Mouse (Mus musculus): ENCODE data around the gene Prtg.

Prtg gene

GRCm38 (mm10) chr9:72833992-72834696, 27.5 kb downstream of the Prtg start:
- DNase-seq (ENCODE audit: low read depth, low spot score) = no peak
- H3K36me3 ChIP-seq (ENCODE audit: control insufficient read depth, insufficient read depth, low read length, poor library complexity, severe bottlenecking) = no peaks in the 10 kb centered on the region

GRCm38 (mm10) chr9:72835007-72835406, 28.3 kb downstream of the Prtg start:
- no peaks in the 10 kb centered on the region for H3K27me3 ChIP-seq (ENCODE audit: control insufficient read depth, insufficient read depth, low read length, poor library complexity, severe bottlenecking)
- DNase-seq (ENCODE audit: low read depth, low spot score) = no peak
- H3K36me3 ChIP-seq (ENCODE audit: control insufficient read depth, insufficient read depth, low read length, poor library complexity, severe bottlenecking) = no peaks in the 10 kb centered on the region

More at GRCm38 (mm10) chr9:72833992-72834696, 27.5 kb downstream of the Prtg start:
- H3K27me3 ChIP-seq (ENCODE audit: control insufficient read depth, insufficient read depth, low read length, poor library complexity, severe bottlenecking) = no peaks in the 10 kb centered on the region

- no peaks in the 10 kb centered on the region for H3K27me3 ChIP-seq (ENCODE audit: control insufficient read depth, insufficient read depth, low read length, poor library complexity, severe bottlenecking)
- DNase-seq (ENCODE audit: low read depth, low spot score) = no peak
- no peaks in the 10 kb centered on the region for H3K36me3 ChIP-seq (ENCODE audit: control insufficient read depth, insufficient read depth, low read length, poor library complexity, severe bottlenecking)
Observed at GRCm38 (mm10) chr9:72836708-72837495, 30.2 kb downstream of the Prtg start.

DNA sequence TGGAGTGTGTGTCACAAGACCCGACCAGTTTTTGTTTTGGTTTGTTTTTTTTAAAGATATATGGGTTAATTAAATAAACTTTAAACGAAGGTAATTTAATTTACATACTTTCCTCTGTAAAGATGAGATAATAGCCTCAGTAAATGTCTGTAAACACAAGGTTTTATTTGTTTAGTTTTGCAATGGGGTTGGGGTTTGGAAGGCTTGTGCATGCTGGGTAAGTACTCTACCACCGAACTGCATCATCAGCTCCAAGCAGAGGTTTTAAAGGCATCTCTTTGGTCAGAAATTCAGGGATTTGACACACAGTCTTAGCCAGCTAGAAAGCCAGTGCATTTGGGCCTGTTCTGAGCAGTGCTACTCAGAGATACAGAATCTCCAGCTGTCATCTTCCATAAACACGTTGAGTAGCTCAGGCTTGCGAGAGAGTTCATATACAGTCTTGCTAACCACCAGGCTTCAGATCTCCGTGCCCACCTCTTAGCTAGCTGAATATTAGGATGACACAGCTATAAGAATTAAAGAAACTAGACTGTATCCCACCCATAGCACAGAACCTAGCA, 31.0 kb downstream of the Prtg start:
- H3K36me3 ChIP-seq (ENCODE audit: control insufficient read depth, insufficient read depth, low read length, poor library complexity, severe bottlenecking) = no peaks in the 10 kb centered on the region
- DNase-seq (ENCODE audit: low read depth, low spot score) = no peak
- H3K27me3 ChIP-seq (ENCODE audit: control insufficient read depth, insufficient read depth, low read length, poor library complexity, severe bottlenecking) = no peaks in the 10 kb centered on the region

GRCm38 (mm10) chr9:72838256-72838655, 31.6 kb downstream of the Prtg start:
- Histone ChIP-seq H3K27me3 (ENCODE audit: control insufficient read depth, insufficient read depth, low read length, poor library complexity, severe bottlenecking) (no peaks in the 10 kb centered on the region), H3K36me3 (ENCODE audit: control insufficient read depth, insufficient read depth, low read length, poor library complexity, severe bottlenecking) (no peaks in the 10 kb centered on the region)
- DNase-seq (ENCODE audit: low read depth, low spot score) = no peak

DNA sequence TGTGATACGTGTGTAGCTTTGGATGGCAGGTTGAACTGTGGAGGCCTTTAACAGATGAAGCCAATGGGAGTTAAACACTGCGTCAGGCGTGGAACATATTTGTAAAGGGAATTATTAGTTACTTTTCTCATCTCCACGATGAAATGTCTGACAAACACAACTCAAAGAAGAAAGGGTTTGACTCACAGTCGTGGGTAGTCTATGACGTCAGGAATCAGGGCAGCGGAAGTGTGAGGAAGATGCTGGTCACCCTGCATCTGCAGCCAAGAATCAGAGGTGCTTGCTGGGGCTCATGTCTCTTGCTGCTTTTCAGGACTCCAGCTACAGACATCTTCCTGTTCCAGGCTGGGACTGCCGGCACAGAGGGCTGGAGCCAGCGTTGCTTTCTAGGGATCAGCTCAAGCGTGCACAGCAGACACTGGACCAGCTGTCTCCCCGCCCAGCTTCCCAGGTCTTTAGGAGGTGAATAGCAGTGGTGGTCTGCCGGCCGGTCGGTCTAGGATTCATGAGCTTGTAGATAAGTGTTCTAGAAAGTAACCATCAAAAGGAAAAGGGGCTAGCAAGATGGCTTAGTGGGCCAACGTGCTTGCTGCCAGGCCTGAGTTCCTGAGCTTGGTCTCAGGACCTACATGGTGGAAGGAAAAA, 32.8 kb downstream of the Prtg start:
- H3K36me3 ChIP-seq (ENCODE audit: control insufficient read depth, insufficient read depth, low read length, poor library complexity, severe bottlenecking) = no peaks in the 10 kb centered on the region
- H3K27me3 ChIP-seq (ENCODE audit: control insufficient read depth, insufficient read depth, low read length, poor library complexity, severe bottlenecking) = no peaks in the 10 kb centered on the region
- no peak for DNase-seq (ENCODE audit: low read depth, low spot score)

DNA sequence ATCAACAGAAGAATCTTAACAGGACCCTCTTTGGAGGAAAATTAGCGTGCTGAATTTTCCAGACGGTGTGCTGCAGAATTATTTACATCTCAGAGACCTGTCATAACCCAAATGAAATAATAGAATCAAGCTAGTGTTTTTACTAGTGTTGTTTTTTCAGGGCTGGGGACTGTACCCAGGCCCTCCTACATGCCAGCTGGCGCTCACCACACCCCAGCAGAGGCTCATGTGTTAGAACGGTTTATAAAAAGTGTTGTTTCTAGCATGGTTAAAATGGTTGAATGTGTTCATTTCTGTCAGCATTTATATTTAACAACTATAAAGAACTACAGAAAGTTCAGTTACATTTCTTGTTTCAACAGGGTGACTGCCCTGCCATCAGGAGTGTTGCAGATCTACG, 37.8 kb downstream of the Prtg start:
- DNase-seq (ENCODE audit: low read depth, low spot score) = no peak
- Histone ChIP-seq H3K27me3 (ENCODE audit: control insufficient read depth, insufficient read depth, low read length, poor library complexity, severe bottlenecking) (no peaks in the 10 kb centered on the region), H3K36me3 (ENCODE audit: control insufficient read depth, insufficient read depth, low read length, poor library complexity, severe bottlenecking) (no peaks in the 10 kb centered on the region)

GRCm38 (mm10) chr9:72846160-72846559, 39.5 kb downstream of the Prtg start:
- DNase-seq (ENCODE audit: low read depth, low spot score) = no peak

DNA sequence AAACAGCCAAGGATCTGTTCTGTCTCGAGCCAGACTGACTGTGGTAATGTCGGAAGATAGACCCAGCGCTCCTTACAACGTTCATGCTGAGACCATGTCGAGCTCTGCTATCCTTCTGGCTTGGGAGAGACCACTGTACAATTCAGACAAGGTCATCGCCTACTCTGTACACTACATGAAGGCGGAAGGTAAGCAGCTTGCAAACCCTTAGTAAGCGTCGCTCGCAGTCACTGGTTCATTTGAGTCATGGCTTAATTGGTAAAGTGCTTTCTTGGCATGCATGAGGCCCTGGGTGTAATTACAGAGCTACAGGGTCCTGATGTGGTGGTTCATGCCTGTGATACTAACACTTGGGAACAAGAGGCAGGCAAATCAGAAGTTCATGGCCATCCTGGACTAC, 44.9 kb downstream of the Prtg start:
- H3K36me3 ChIP-seq (ENCODE audit: control insufficient read depth, insufficient read depth, low read length, poor library complexity, severe bottlenecking) = no peaks in the 10 kb centered on the region
- no peak for DNase-seq (ENCODE audit: low read depth, low spot score)
- H3K27me3 ChIP-seq (ENCODE audit: control insufficient read depth, insufficient read depth, low read length, poor library complexity, severe bottlenecking) = no peaks in the 10 kb centered on the region

More at GRCm38 (mm10) chr9:72846160-72846559, 39.5 kb downstream of the Prtg start:
- no peaks in the 10 kb centered on the region for H3K27me3 ChIP-seq (ENCODE audit: control insufficient read depth, insufficient read depth, low read length, poor library complexity, severe bottlenecking)
- H3K36me3 ChIP-seq (ENCODE audit: control insufficient read depth, insufficient read depth, low read length, poor library complexity, severe bottlenecking) = no peaks in the 10 kb centered on the region

- no peak for DNase-seq (ENCODE audit: low read depth, low spot score)
- Histone ChIP-seq H3K36me3 (ENCODE audit: control insufficient read depth, insufficient read depth, low read length, poor library complexity, severe bottlenecking) (no peaks in the 10 kb centered on the region), H3K27me3 (ENCODE audit: control insufficient read depth, insufficient read depth, low read length, poor library complexity, severe bottlenecking) (no peaks in the 10 kb centered on the region)
Observed at GRCm38 (mm10) chr9:72851979-72852378, 45.3 kb downstream of the Prtg start.

GRCm38 (mm10) chr9:72853681-72854190, 47.1 kb downstream of the Prtg start:
- H3K27me3 ChIP-seq (ENCODE audit: control insufficient read depth, insufficient read depth, low read length, poor library complexity, severe bottlenecking) = no peaks in the 10 kb centered on the region
- DNase-seq (ENCODE audit: low read depth, low spot score) = no peak
- H3K36me3 ChIP-seq (ENCODE audit: control insufficient read depth, insufficient read depth, low read length, poor library complexity, severe bottlenecking) = no peaks in the 10 kb centered on the region

- DNase-seq (ENCODE audit: low read depth, low spot score) = no peak
- no peaks in the 10 kb centered on the region for H3K27me3 ChIP-seq (ENCODE audit: control insufficient read depth, insufficient read depth, low read length, poor library complexity, severe bottlenecking)
- H3K36me3 ChIP-seq (ENCODE audit: control insufficient read depth, insufficient read depth, low read length, poor library complexity, severe bottlenecking) = no peaks in the 10 kb centered on the region
Observed at GRCm38 (mm10) chr9:72856721-72857120, 50.0 kb downstream of the Prtg start.

- H3K27me3 ChIP-seq (ENCODE audit: control insufficient read depth, insufficient read depth, low read length, poor library complexity, severe bottlenecking) = no peaks in the 10 kb centered on the region; the same call in 1 of the 2 replicates
- DNase-seq (ENCODE audit: low read depth, low spot score) = no peak
- no peaks in the 10 kb centered on the region for H3K36me3 ChIP-seq (ENCODE audit: control insufficient read depth, insufficient read depth, low read length, poor library complexity, severe bottlenecking)
Observed at GRCm38 (mm10) chr9:72860764-72861163, 54.1 kb downstream of the Prtg start.

- H3K27me3 ChIP-seq (ENCODE audit: control insufficient read depth, insufficient read depth, low read length, poor library complexity, severe bottlenecking) = no peaks in the 10 kb centered on the region; the same call in 1 of the 2 replicates
- no peak for DNase-seq (ENCODE audit: low read depth, low spot score)
- no peaks in the 10 kb centered on the region for H3K36me3 ChIP-seq (ENCODE audit: control insufficient read depth, insufficient read depth, low read length, poor library complexity, severe bottlenecking)
Observed at GRCm38 (mm10) chr9:72861235-72861634, 54.6 kb downstream of the Prtg start.

Measured in splenic B cell, adult 2 months (primary cell).